In genomic region chr10:66780335-66781170, GRCm38 (mm10) we compare ENCODE assay signal across 13 mouse cellular contexts.
DNase-seq lines count a peak whose midpoint lies in the region; ATAC-seq and TF ChIP-seq lines count a peak whose summit lies in the region.
"Had no signal": no experiment of that assay in that cellular context is flagged by ENCODE, and none has a peak within 500 bp of the region (broad histone marks: within the 10 kb centered on the region; RNA-seq: fewer than 3 reads in every experiment).

No protein-coding gene starts in this region.

- H3K4me1 ChIP-seq in heart, postnatal 0 days (ENCODE audit: control insufficient read depth, insufficient read depth), result no peaks in the 10 kb centered on the region
- no peaks in the 10 kb centered on the region for H3K4me1 ChIP-seq in lung, postnatal 0 days (ENCODE audit: insufficient read depth, low read depth, low read length)
- H3K4me1 ChIP-seq in limb, embryonic 13.5 days, result peaks cover 11% of the 10 kb centered on the region; the same call in 1 of the 2 replicates
- H3K4me1 ChIP-seq in forebrain, embryonic 11.5 days (replicated peaks; ENCODE audit: control insufficient read depth, insufficient read depth, low read length), result no peaks in the 10 kb centered on the region

- no peak overlapping the region for H3K27ac ChIP-seq in heart, postnatal 0 days (ENCODE audit: low read depth)
- no peak overlapping the region for H3K27ac ChIP-seq in lung, postnatal 0 days (ENCODE audit: low read length)
- peak overlapping the region; percentile 1; the same call in 1 of the 2 replicates for H3K27ac ChIP-seq in limb, embryonic 13.5 days
- H3K27ac ChIP-seq in forebrain, embryonic 11.5 days (ENCODE audit: low read depth, low read length), result no peak overlapping the region

- no peak overlapping the region for H3K9ac ChIP-seq in heart, postnatal 0 days (replicated peaks; ENCODE audit: low read depth, low read length)
- H3K9ac ChIP-seq in lung, postnatal 0 days (replicated peaks; ENCODE audit: low read depth), result no peak overlapping the region
- H3K9ac ChIP-seq in limb, embryonic 13.5 days, result no peak overlapping the region
- no peak overlapping the region for H3K9ac ChIP-seq in forebrain, embryonic 11.5 days (ENCODE audit: low read length)

- no peak overlapping the region for H3K4me2 ChIP-seq in heart, postnatal 0 days (ENCODE audit: low read depth, low read length)
- H3K4me2 ChIP-seq in lung, postnatal 0 days (replicated peaks; ENCODE audit: low read depth, low read length), result no peak overlapping the region
- H3K4me2 ChIP-seq in limb, embryonic 13.5 days (replicated peaks), result no peak overlapping the region
- H3K4me2 ChIP-seq in forebrain, embryonic 11.5 days (ENCODE audit: low read depth, low read length, severe bottlenecking), result no peak overlapping the region
- H3K4me2 ChIP-seq: liver, embryonic 11.5 days had no signal

- TF ChIP-seq CTCF in heart, postnatal 0 days (IDR thresholded peaks at IDR 0.05; ENCODE audit: low read depth), result no peak
- TF ChIP-seq CTCF in lung, postnatal 0 days (IDR thresholded peaks at IDR 0.05), result no peak

- WGBS in heart, postnatal 0 days, result 57% methylated on average over 11 of the region's 11 CpGs
- WGBS in lung, postnatal 0 days, result 54% methylated on average over 11 of the region's 11 CpGs
- WGBS in limb, embryonic 13.5 days, result 54% methylated on average over 11 of the region's 11 CpGs
- 83% methylated on average over 11 of the region's 11 CpGs for WGBS in forebrain, embryonic 11.5 days

- no peaks in the 10 kb centered on the region for H3K27me3 ChIP-seq in heart, postnatal 0 days (ENCODE audit: control insufficient read depth, insufficient read depth, low read length)
- H3K27me3 ChIP-seq in lung, postnatal 0 days (replicated peaks; ENCODE audit: insufficient read depth, low read length), result no peaks in the 10 kb centered on the region
- H3K27me3 ChIP-seq in limb, embryonic 13.5 days, result no peaks in the 10 kb centered on the region
- H3K27me3 ChIP-seq in forebrain, embryonic 11.5 days (ENCODE audit: control insufficient read depth, insufficient read depth, low read length), result no peaks in the 10 kb centered on the region

- peak; percentile 17 for DNase-seq in heart, postnatal 0 days (ENCODE audit: low spot score)
- no peak for DNase-seq in heart, postnatal 4 days
- DNase-seq in lung, postnatal 0 days (ENCODE audit: low spot score), result peak; percentile 13
- no peak for DNase-seq in lung, postnatal 36 days
- DNase-seq in cerebellum, adult 9-11 months, result peak; percentile 92
- DNase-seq in forebrain, embryonic 11.5 days (ENCODE audit: low spot score), result no peak
- no peak for DNase-seq in adrenal gland, adult 8-10 months
- DNase-seq: adrenal gland, postnatal 14 days; thymus, postnatal 14 days had no signal

- H3K36me3 ChIP-seq in heart, postnatal 0 days (replicated peaks; ENCODE audit: control insufficient read depth, insufficient read depth, low read length), result no peaks in the 10 kb centered on the region
- H3K36me3 ChIP-seq in lung, postnatal 0 days (ENCODE audit: insufficient read depth, low read length), result no peaks in the 10 kb centered on the region
- no peaks in the 10 kb centered on the region for H3K36me3 ChIP-seq in limb, embryonic 13.5 days
- no peaks in the 10 kb centered on the region for H3K36me3 ChIP-seq in forebrain, embryonic 11.5 days (ENCODE audit: control insufficient read depth, insufficient read depth, low read length)

- 0 out of 2 replicates have a peak, but pooled peaks have one; percentile 20 for ATAC-seq in heart, postnatal 0 days (ENCODE audit: insufficient read depth, low read depth)
- peak; percentile 21; the same call in 1 of the 2 replicates for ATAC-seq in lung, postnatal 0 days
- ATAC-seq in limb, embryonic 13.5 days (ENCODE audit: low FRiP score, low read depth), result peak; percentile 85
- no peak for ATAC-seq in forebrain, embryonic 11.5 days (replicated peaks; ENCODE audit: low FRiP score)
- ATAC-seq: Patski had no signal

- no peak overlapping the region for H3K4me3 ChIP-seq in heart, postnatal 0 days (ENCODE audit: low read depth, low read length)
- no peak overlapping the region for H3K4me3 ChIP-seq in lung, postnatal 0 days (ENCODE audit: low read depth, low read length)
- H3K4me3 ChIP-seq in limb, embryonic 13.5 days, result no peak overlapping the region
- H3K4me3 ChIP-seq in forebrain, embryonic 11.5 days (ENCODE audit: low read depth, low read length), result no peak overlapping the region
- H3K4me3 ChIP-seq: erythroblast, embryonic 14.5 days had no signal

- TF ChIP-seq EP300 in heart, postnatal 0 days (IDR thresholded peaks at IDR 0.05; ENCODE audit: low read depth), result no peak
- TF ChIP-seq EP300 in lung, postnatal 0 days (IDR thresholded peaks at IDR 0.05), result no peak

- no peaks in the 10 kb centered on the region for H3K9me3 ChIP-seq in heart, postnatal 0 days (replicated peaks; ENCODE audit: control insufficient read depth, low read length)
- H3K9me3 ChIP-seq in lung, postnatal 0 days (ENCODE audit: low read length), result no peaks in the 10 kb centered on the region
- 0 out of 2 replicates have a peak, but pooled peaks cover 3% of the 10 kb centered on the region for H3K9me3 ChIP-seq in limb, embryonic 13.5 days
- no peaks in the 10 kb centered on the region; the same call in 1 of the 2 replicates for H3K9me3 ChIP-seq in forebrain, embryonic 11.5 days (ENCODE audit: control insufficient read depth, low read length)

Comparison
In these comparisons a context has a peak if more than half of its experiments do, and no peak if none do; other contexts are left out.
1. DNase-seq: peak in heart, postnatal 0 days (single experiment), lung, postnatal 0 days (single experiment) and cerebellum, adult 9-11 months (single experiment); none in heart, postnatal 4 days (single experiment), lung, postnatal 36 days (single experiment), forebrain, embryonic 11.5 days (single experiment) and adrenal gland, adult 8-10 months (single experiment).